21 mouse cellular contexts compared by ENCODE assay signal in genomic region chr12:81224843-81225242, GRCm38 (mm10).
DNase-seq lines count a peak whose midpoint lies in the region; ATAC-seq and TF ChIP-seq lines count a peak whose summit lies in the region.
"Had no signal": no experiment of that assay in that cellular context is flagged by ENCODE, and none has a peak within 500 bp of the region (broad histone marks: within the 10 kb centered on the region; RNA-seq: fewer than 3 reads in every experiment).

No protein-coding gene starts in this region.

- WGBS in embryonic facial prominence, embryonic 15.5 days = 75% methylated on average over 2 of the region's 2 CpGs
- WGBS in embryonic facial prominence, embryonic 10.5 days = 86% methylated on average over 2 of the region's 2 CpGs
- WGBS in heart, embryonic 10.5 days = 59% methylated on average over 2 of the region's 2 CpGs
- 56% methylated on average over 2 of the region's 2 CpGs for WGBS in hindbrain, postnatal 0 days
- WGBS in hindbrain, embryonic 10.5 days = 80% methylated on average over 2 of the region's 2 CpGs

- no peaks in the 10 kb centered on the region for H3K36me3 ChIP-seq in embryonic facial prominence, embryonic 15.5 days
- no peaks in the 10 kb centered on the region for H3K36me3 ChIP-seq in embryonic facial prominence, embryonic 10.5 days (replicated peaks)
- no peaks in the 10 kb centered on the region for H3K36me3 ChIP-seq in heart, embryonic 10.5 days
- H3K36me3 ChIP-seq in hindbrain, postnatal 0 days (ENCODE audit: insufficient read depth, low read length) = no peaks in the 10 kb centered on the region
- H3K36me3 ChIP-seq in hindbrain, embryonic 10.5 days = no peaks in the 10 kb centered on the region
- H3K36me3 ChIP-seq: embryonic facial prominence, embryonic 13.5 days; forebrain, embryonic 15.5 days; G1E had no signal

- intact Hi-C loops in heart, postnatal 36 days (cut with DNase I) = no loop called here

- H3K4me3 ChIP-seq in embryonic facial prominence, embryonic 15.5 days (replicated peaks) = no peak overlapping the region
- no peak overlapping the region for H3K4me3 ChIP-seq in embryonic facial prominence, embryonic 10.5 days
- no peak overlapping the region for H3K4me3 ChIP-seq in heart, embryonic 10.5 days
- no peak overlapping the region for H3K4me3 ChIP-seq in hindbrain, postnatal 0 days (ENCODE audit: low read length)
- H3K4me3 ChIP-seq in hindbrain, embryonic 10.5 days = no peak overlapping the region
- H3K4me3 ChIP-seq: embryonic facial prominence, embryonic 13.5 days; forebrain, embryonic 13.5 days; forebrain, embryonic 15.5 days had no signal

- H3K27me3 ChIP-seq in embryonic facial prominence, embryonic 15.5 days = no peaks in the 10 kb centered on the region
- H3K27me3 ChIP-seq in embryonic facial prominence, embryonic 10.5 days (replicated peaks; ENCODE audit: low read depth, poor library complexity, severe bottlenecking) = no peaks in the 10 kb centered on the region
- H3K27me3 ChIP-seq in heart, embryonic 10.5 days (ENCODE audit: insufficient read depth, poor library complexity, severe bottlenecking) = 0 out of 2 replicates have a peak, but pooled peaks cover 4% of the 10 kb centered on the region
- H3K27me3 ChIP-seq in hindbrain, postnatal 0 days (ENCODE audit: insufficient read depth, low read length) = no peaks in the 10 kb centered on the region
- H3K27me3 ChIP-seq in hindbrain, embryonic 10.5 days (ENCODE audit: insufficient read depth, poor library complexity, severe bottlenecking) = no peaks in the 10 kb centered on the region
- H3K27me3 ChIP-seq: embryonic facial prominence, embryonic 13.5 days; forebrain, embryonic 13.5 days; forebrain, embryonic 15.5 days had no signal

- H3K9me3 ChIP-seq in embryonic facial prominence, embryonic 15.5 days (replicated peaks) = no peaks in the 10 kb centered on the region
- no peaks in the 10 kb centered on the region for H3K9me3 ChIP-seq in embryonic facial prominence, embryonic 10.5 days
- H3K9me3 ChIP-seq in heart, embryonic 10.5 days = no peaks in the 10 kb centered on the region
- H3K9me3 ChIP-seq in hindbrain, postnatal 0 days (ENCODE audit: low read length) = no peaks in the 10 kb centered on the region
- no peaks in the 10 kb centered on the region for H3K9me3 ChIP-seq in hindbrain, embryonic 10.5 days
- H3K9me3 ChIP-seq: embryonic facial prominence, embryonic 13.5 days; forebrain, embryonic 13.5 days; forebrain, embryonic 15.5 days; G1E had no signal

- no peak for DNase-seq in embryonic facial prominence, embryonic 10.5 days (ENCODE audit: low spot score)
- DNase-seq in heart, embryonic 10.5 days (ENCODE audit: low spot score) = peak; percentile 53
- DNase-seq in heart, postnatal 36 days = no peak
- no peak for DNase-seq in hindbrain, postnatal 0 days (ENCODE audit: low spot score)
- DNase-seq in hindbrain, embryonic 10.5 days (ENCODE audit: low spot score) = no peak
- DNase-seq: adrenal gland, adult 8-10 months; adrenal gland, postnatal 14 days; adrenal gland, postnatal 36 days; B cell, adult 2 months; cerebellum, adult 11-12 months; cerebellum, adult 9-10 months; cerebellum, postnatal 10 days; forebrain, postnatal 0 days had no signal

- H3K27ac ChIP-seq in embryonic facial prominence, embryonic 15.5 days (replicated peaks) = no peak overlapping the region
- H3K27ac ChIP-seq in embryonic facial prominence, embryonic 10.5 days (replicated peaks) = no peak overlapping the region
- no peak overlapping the region for H3K27ac ChIP-seq in heart, embryonic 10.5 days
- H3K27ac ChIP-seq in hindbrain, postnatal 0 days = no peak overlapping the region
- H3K27ac ChIP-seq in hindbrain, embryonic 10.5 days = no peak overlapping the region
- H3K27ac ChIP-seq: embryonic facial prominence, embryonic 13.5 days; forebrain, embryonic 13.5 days; forebrain, embryonic 15.5 days had no signal

- no peak overlapping the region for H3K9ac ChIP-seq in embryonic facial prominence, embryonic 15.5 days
- no peak overlapping the region for H3K9ac ChIP-seq in hindbrain, postnatal 0 days (replicated peaks; ENCODE audit: low read length)
- H3K9ac ChIP-seq: embryonic facial prominence, embryonic 13.5 days; forebrain, embryonic 13.5 days; forebrain, embryonic 15.5 days; forebrain, postnatal 0 days had no signal

- TF ChIP-seq CTCF in hindbrain, postnatal 0 days (IDR thresholded peaks at IDR 0.05; ENCODE audit: low read depth) = no peak

- peak; percentile 60; the same call in 1 of the 2 replicates for ATAC-seq in embryonic facial prominence, embryonic 15.5 days (ENCODE audit: insufficient number of reproducible peaks, low FRiP score, low TSS enrichment, low read depth)
- peak; percentile 50; the same call in 1 of the 2 replicates for ATAC-seq in hindbrain, postnatal 0 days
- ATAC-seq: activated CD4-positive, CD25-positive, alpha-beta regulatory T cell, adult 4 months; CD4-positive, CD25-positive, alpha-beta regulatory T cell, adult 4 months; forebrain, embryonic 13.5 days; forebrain, embryonic 15.5 days; forebrain, postnatal 0 days; Patski had no signal

- no peak overlapping the region for H3K4me2 ChIP-seq in embryonic facial prominence, embryonic 15.5 days (replicated peaks)
- no peak overlapping the region for H3K4me2 ChIP-seq in hindbrain, postnatal 0 days (ENCODE audit: low read depth, low read length)
- H3K4me2 ChIP-seq: embryonic facial prominence, embryonic 13.5 days; forebrain, embryonic 13.5 days; forebrain, embryonic 15.5 days had no signal

- 0 out of 2 replicates have a peak, but pooled peaks cover 3% of the 10 kb centered on the region for H3K4me1 ChIP-seq in embryonic facial prominence, embryonic 15.5 days
- H3K4me1 ChIP-seq in embryonic facial prominence, embryonic 10.5 days = peaks cover 8% of the 10 kb centered on the region
- H3K4me1 ChIP-seq in heart, embryonic 10.5 days = no peaks in the 10 kb centered on the region
- H3K4me1 ChIP-seq in hindbrain, postnatal 0 days (ENCODE audit: insufficient read depth, low read length) = peaks cover 13% of the 10 kb centered on the region
- peaks cover 9% of the 10 kb centered on the region for H3K4me1 ChIP-seq in hindbrain, embryonic 10.5 days (replicated peaks)
